Mouse (Mus musculus) hindbrain, embryonic 10.5 days (tissue): ENCODE measurements at regions not wholly inside any gene's neighbourhood (a gene's known extent, or its start where the extent isn't known, plus 50 kb on each side); places are given as distances from the start of the nearest gene placed in this dataset.

Source experiments
- DNase-seq: peaks from one replicate; pipeline ENCODE4 v3.0.0-alpha.2; 2017; ENCODE audit warnings: low spot score
- H3K27ac ChIP-seq: fragments of 300-500 bp; sonication (generic); 2 replicates; pipeline ENCODE4 v1.5.1; 2016; ENCODE audit warnings: mild to moderate bottlenecking, moderate library complexity
- H3K27me3 ChIP-seq: fragments of 300-500 bp; sonication (generic); 2 replicates; pipeline ENCODE4 v1.6.1; 2016; ENCODE audit warnings: mild to moderate bottlenecking; ENCODE audit not compliant: poor library complexity, insufficient read depth, severe bottlenecking
- H3K36me3 ChIP-seq: fragments of 300-500 bp; sonication (generic); 2 replicates; pipeline ENCODE4 v1.6.1; 2016; ENCODE audit warnings: mild to moderate bottlenecking, moderate library complexity
- H3K4me1 ChIP-seq: fragments of 300-500 bp; sonication (generic); replicated peaks from 2 replicates; pipeline ENCODE4 v1.6.1; 2016; ENCODE audit warnings: mild to moderate bottlenecking
- H3K4me3 ChIP-seq: fragments of 300-500 bp; sonication (generic); 2 replicates; pipeline ENCODE4 v1.5.1; 2016; ENCODE audit warnings: mild to moderate bottlenecking, moderate library complexity
- H3K9me3 ChIP-seq: fragments of 300-500 bp; sonication (generic); 2 replicates; pipeline ENCODE4 v1.6.1; 2016; ENCODE audit warnings: mild to moderate bottlenecking, moderate library complexity
- WGBS: fragments of 180-500 bp; shearing (Covaris S2); methylation state at CpG from one replicate; pipeline ENCODE4 v1.1.7; 2016; 5-methylcytosine and 5-hydroxymethylcytosine counted together

DNA sequence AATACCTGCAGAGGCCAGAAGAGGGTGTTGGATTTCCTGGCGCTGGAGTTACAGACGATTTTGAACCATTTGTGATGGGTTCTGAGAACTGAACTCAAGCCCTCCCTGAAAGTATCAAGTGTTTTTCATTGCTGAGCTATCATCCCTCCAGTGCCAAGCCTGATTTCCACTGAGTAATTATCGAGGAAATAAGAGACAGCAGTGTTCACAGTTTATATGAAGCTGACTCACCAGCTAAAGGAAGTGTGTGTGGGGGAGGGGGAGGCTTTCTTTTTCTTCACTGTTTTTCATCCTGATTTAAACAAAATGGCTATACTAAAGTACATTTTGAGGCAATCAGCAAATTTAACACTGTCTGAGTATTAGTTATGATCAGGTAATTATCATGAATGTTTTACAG lies 227.4 kb upstream of the Tmem132c start:
- Histone ChIP-seq H3K27ac (no peak overlapping the region), H3K4me3 (no peak overlapping the region), H3K4me1 (no peaks in the 10 kb centered on the region), H3K36me3 (no peaks in the 10 kb centered on the region), H3K27me3 (no peaks in the 10 kb centered on the region), H3K9me3 (no peaks in the 10 kb centered on the region)
- DNase-seq = no peak
- 84% methylated on average over 3 of the region's 3 CpGs for WGBS

DNA sequence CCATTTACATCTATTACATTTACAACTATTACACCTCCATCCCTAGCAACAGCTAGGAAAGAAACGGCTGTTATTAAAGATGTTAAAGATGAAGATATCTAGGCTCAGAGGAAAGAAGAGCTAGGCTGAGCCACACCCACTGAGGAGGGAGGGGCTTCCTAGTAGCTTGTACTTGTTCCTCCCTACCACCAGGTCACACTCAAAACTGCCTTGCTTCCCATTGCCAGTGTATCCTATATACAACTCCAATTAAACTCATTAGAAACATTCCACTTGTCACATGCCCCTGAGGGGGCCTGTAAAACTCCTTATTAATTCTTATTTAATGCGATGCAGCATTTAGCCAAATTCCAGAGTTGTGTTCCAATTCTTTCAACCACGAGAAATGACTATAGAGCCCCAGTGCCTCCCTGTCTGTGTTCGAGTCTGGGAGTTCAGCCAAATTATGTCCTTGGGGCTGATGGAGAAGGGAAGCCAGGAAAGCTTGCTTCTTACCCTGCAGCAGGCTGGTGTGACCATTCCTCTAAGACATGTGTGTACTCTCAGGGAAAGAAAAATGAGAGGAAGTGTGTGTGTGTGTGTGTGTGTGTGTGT lies 225.0 kb upstream of the Tmem132c start:
- H3K4me3 ChIP-seq = no peak overlapping the region
- H3K4me1 ChIP-seq = no peaks in the 10 kb centered on the region
- WGBS = 82% methylated on average over 4 of the region's 4 CpGs
- no peaks in the 10 kb centered on the region for H3K27me3 ChIP-seq
- DNase-seq = no peak
- H3K27ac ChIP-seq = no peak overlapping the region
- no peaks in the 10 kb centered on the region for H3K36me3 ChIP-seq
- H3K9me3 ChIP-seq = no peaks in the 10 kb centered on the region

DNA sequence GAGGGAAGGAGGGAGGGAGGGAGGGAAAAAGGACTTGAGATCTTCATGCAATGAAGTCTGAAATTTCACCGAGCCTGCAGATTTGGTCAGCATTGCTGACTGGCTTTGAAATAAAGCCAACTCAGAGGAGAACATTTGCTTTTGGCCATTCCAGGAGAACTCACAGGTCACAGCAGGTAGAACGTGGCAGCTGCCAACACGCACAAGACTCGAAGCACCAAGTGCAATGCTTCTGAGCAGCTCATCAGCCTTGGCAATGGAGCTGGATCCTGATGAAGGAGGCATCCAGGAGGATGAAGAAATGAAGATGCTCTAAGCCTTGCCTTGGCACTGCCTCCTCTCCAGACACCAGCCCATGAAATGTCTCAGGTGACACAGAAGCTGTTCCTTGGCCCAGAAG lies 223.6 kb upstream of the Tmem132c start:
- Histone ChIP-seq H3K36me3 (no peaks in the 10 kb centered on the region), H3K4me3 (no peak overlapping the region), H3K9me3 (no peaks in the 10 kb centered on the region), H3K27ac (no peak overlapping the region), H3K4me1 (no peaks in the 10 kb centered on the region), H3K27me3 (no peaks in the 10 kb centered on the region)
- WGBS = 90% methylated on average over 4 of the region's 4 CpGs
- DNase-seq = no peak

DNA sequence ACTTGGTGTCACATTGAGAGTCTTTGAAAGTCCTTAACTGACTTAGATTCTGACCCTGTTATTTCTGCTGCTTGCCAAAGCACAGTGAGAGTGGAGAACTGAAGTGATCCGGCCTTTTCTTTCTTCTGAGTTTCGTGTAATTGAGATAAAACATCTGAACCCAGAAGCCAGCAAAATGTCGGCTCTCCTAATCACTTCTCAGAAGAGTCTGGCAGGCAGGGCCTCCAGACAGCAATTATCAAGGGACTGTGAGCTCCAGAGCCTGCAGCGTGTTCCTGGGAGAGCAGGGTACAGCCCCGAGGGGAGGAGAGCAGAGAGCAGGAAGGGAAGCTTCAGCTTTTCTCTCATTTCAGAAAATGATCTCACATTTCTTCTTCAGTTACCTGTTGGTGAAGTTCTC lies 205.1 kb upstream of the Tmem132c start:
- WGBS = 69% methylated on average over 5 of the region's 5 CpGs
- Histone ChIP-seq H3K9me3 (no peaks in the 10 kb centered on the region), H3K27me3 (no peaks in the 10 kb centered on the region), H3K4me1 (no peaks in the 10 kb centered on the region), H3K36me3 (no peaks in the 10 kb centered on the region), H3K27ac (no peak overlapping the region), H3K4me3 (no peak overlapping the region)
- no peak for DNase-seq

DNA sequence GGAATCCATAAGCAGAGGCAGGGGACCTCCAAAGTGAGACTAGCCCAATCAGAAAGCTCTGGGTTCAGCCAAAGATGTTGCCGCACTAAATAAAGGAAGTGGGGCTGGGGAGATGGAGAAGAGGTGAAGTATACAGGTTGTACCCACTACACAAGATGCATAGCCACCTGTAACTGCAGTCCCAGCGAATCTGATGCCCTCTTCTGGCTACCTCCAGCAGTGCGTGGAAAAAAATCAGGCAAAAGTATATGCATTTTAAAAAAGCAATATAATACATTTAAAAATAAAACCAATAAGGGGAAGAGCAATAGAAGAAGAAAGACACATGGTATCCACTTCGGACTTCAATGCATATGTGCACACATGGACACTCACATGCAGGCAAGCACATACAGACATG lies 183.8 kb upstream of the Tmem132c start:
- H3K27ac ChIP-seq = no peak overlapping the region
- H3K27me3 ChIP-seq = no peaks in the 10 kb centered on the region
- no peaks in the 10 kb centered on the region for H3K36me3 ChIP-seq
- H3K4me3 ChIP-seq = no peak overlapping the region
- 0 out of 2 replicates have a peak, but pooled peaks cover under 1% of the 10 kb centered on the region for H3K9me3 ChIP-seq
- H3K4me1 ChIP-seq = no peaks in the 10 kb centered on the region
- WGBS = 77% methylated on average over 4 of the region's 4 CpGs
- DNase-seq = no peak

DNA sequence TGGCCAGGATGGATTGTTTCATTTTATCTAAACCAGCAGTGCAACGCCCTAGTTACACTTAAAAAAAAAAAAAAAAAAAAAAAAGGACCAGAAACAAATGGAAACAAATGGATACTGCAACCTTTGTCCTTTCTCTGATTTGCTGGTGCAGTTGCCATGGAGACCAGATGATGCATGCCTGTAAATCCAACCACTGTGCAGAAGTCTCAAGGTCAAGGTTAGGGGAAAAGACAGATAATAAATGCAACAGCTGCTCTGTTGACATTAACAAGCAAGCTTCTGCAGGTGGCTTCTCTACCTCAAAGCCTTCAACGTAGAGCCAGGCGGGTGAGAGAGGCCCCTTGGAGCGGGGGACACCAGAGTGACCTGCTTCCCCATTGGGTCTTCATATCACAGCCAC lies 167.3 kb upstream of the Tmem132c start:
- no peak overlapping the region for H3K27ac ChIP-seq
- H3K27me3 ChIP-seq = no peaks in the 10 kb centered on the region
- 77% methylated on average over 4 of the region's 4 CpGs for WGBS
- H3K9me3 ChIP-seq = no peaks in the 10 kb centered on the region
- no peaks in the 10 kb centered on the region for H3K36me3 ChIP-seq
- DNase-seq = no peak
- no peaks in the 10 kb centered on the region for H3K4me1 ChIP-seq
- H3K4me3 ChIP-seq = no peak overlapping the region
